Mouse (Mus musculus) activated CD4-positive, CD25-positive, alpha-beta regulatory T cell, adult 4 months (primary cell): Measurements from ENCODE around the gene Dcps. TPM values are rescaled to one million over a fixed set of nuclear protein-coding genes. Genes with fewer than 3 reads are reported as not detected.

Experiments used
- ATAC-seq: one replicate; pipeline ENCODE4 v1.8.0; 2017
- polyA plus RNA-seq, 2 experiments: library from polyadenylated mRNA; unstranded; fragments of 100-300 nt; shearing (Covaris generic); gene quantifications; one replicate each; pipeline ENCODE4 v1.2.1; 2017

Gene Dcps
- polyA plus RNA-seq, 2 experiments from 2014 or later: 84.9 to 98.4 TPM

DNA sequence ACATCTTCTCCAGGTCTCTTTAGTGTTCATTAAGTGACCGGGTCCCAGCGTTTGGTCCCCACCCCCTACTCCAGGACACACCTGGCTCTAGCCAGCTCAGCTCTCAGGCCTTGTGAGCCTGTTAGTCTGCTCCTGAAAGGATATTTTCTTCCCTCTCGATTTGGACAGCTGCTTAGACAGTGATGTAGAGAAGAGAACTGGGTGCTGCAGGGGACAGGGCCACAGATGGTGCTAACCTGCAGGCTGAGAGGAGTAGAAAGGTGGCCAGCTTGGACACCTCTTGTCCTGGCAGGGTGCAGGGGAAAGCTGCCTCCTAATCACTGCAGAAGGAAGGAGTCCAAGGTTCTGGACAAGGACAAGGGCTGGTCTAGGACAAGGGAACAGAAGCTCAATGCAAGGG is 67.8 kb downstream of the Dcps start:
- ATAC-seq: no peak

- ATAC-seq: no peak
Measured at GRCm38 (mm10) chr9:35107396-35107795, 68.5 kb downstream of the Dcps start.

DNA sequence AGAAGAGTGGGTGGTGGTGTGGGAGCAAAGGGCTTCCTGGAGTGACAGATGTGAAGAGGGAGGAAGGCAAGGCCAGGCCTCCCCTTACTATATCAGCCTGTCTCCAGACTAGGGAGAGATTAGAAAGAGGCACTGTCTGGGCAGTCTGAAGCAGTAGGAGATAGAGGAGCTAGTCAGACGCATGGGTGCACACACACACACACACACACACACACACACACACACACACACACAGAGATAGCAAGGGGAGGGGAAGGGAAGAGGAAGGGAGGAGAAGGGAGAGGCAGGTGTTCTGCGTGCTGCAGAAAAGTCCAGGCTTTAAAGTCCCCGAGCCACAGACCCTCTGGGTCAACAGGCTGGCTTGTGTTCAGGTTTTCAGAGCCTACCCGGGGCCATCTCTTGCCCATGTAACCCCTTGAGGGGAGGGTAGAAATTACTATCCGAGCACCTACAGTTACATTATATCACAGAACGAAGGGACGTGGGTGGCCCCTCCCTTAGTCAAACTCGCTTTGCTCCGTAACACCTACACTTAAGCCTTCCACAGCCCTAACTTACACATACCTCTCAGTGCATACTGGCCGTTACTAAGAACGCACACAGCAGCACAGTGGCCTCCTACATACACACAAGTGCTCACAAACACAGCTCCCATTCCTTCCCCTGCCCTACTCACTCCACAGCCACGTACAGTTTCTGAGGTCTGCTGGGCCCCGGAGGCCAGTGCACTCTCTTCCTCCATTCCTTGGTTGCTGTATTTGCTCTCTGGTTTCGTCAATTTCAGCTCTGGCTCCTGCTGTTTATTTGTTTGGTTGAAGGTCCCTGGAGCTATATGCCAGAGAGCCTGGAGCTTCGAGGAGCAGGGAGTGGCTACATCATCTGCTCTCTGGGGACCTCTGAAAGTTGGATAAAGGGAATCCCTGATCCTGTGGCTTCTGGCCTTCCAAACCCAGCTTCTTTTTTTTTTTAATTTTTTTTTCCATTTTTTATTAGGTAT is 69.7 kb downstream of the Dcps start:
- ATAC-seq: no peak

DNA sequence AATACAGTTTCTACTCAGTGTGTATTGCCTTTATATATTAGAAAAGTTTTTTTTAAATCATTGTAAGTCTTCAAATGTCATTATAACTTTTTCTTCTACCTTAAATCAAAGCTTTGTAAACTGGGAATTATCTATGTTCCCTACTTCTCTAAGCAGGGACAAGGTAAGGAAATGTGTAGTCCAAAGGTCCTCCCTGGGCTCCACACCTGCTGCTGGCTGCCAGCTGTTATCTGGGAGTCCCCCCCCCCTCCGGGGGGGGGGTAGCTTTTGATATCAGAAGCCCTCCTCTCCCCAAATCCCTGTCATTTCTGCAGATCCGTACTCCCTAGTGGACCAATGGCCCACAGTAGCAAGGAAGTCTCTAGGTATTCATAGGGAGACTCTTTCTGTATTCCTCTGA is 70.4 kb downstream of the Dcps start:
- ATAC-seq: no peak

DNA sequence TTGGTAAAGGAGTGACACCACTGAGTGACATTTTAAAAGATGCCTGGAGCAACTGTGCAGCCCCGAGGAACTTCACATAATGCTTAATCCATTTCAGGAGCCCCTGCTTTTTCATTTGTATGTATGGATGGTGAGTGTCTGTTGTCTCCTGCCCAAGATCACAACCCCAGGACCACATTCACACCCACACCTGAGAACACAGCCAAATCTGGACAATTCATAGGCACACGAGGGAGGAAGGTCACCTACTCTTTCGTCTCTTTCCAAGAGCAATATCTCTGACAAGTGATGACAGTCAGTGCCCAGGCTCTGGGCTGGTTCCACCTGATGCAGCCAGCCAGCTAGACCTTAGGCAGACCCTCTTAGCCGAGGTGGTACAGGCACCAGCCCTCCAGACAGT is 71.2 kb downstream of the Dcps start:
- ATAC-seq: no peak

DNA sequence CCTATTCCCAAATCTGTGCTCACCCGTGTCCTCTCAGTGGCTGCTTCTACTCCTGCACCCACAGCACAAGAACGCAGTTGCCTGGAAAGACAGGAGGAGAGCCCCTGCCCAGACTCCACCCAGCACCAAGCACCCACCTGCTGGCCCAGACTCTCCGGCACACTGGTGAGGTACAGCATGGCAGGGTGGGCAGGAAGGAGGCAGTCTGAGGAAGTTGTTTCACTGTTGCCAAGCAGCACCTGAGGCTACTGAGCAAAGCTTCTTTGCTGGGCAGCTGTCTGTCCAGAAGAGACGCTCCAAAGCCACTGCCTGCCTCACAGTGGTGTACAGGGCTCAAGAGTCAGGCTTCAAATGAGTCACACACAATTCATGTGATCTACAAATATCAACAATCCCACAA is 77.1 kb downstream of the Dcps start:
- ATAC-seq: no peak

DNA sequence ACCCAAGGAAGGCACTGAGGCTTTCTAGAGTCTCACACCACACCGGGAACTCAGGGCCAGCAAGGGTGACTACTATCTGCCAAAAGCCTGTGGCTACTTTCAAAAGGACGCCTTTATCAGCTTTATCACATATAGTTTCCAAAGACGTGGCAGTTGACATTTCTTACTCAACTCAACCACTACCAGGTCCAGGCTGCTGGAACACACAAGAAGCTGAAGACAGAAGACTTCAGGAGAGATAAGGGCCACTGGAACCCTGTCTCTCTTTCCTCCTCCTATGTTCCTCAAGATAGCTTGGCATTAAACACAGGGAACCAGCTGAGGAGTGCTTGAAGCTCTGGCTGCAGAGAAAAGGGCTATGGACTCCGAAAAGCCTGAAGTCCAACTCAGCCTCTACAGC is 78.0 kb downstream of the Dcps start:
- no peak for ATAC-seq

GRCm38 (mm10) chr9:35095726-35096125 is 80.1 kb downstream of the Dcps start:
- ATAC-seq: no peak

DNA sequence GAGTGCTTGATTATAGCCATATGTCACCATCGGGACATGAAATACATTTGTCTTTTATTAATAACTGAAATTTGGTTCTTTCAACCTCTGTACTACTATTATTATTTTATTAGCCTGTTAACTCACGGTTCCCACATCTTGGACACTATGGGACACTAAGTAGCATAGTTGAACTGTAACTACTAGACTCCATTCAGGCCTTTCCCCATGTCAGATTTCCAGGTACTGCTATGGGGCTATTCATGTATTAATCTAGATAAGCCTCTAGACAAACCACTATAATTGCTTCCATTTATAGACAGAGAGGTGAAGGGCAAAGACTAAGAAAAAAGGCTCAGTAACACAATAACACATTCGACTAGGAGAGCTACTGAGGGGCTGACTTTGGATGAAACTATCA is 82.5 kb downstream of the Dcps start:
- ATAC-seq: no peak

- no peak for ATAC-seq
Measured at GRCm38 (mm10) chr9:35092904-35093303, 83.0 kb downstream of the Dcps start.

Other genes starting within 250 kb of the Dcps start
- 10 to 100 TPM; 12.0 to 21.5 TPM for gene St3gal4, start 56.8 kb downstream of the Dcps start, polyA plus RNA-seq
- 10 to 100 TPM; 78.4 to 78.9 TPM for gene Srpr, start 24.1 kb upstream of the Dcps start, polyA plus RNA-seq
- gene Tirap, start 24.2 kb upstream of the Dcps start, polyA plus RNA-seq: 1 to 10 TPM; 5.5 to 6.4 TPM
- gene Foxred1, start 35.0 kb upstream of the Dcps start, polyA plus RNA-seq: 10 to 100 TPM; 22.8 to 24.7 TPM
- gene Fam118b, start 91.7 kb upstream of the Dcps start, polyA plus RNA-seq: 10 to 100 TPM; 58.5 to 59.7 TPM
- gene Rpusd4, start 91.8 kb upstream of the Dcps start, polyA plus RNA-seq: 10 to 100 TPM; 33.1 to 39.0 TPM
- gene Cdon, start 245.1 kb upstream of the Dcps start, polyA plus RNA-seq: 1 to 10 TPM; 2.4 to 4.4 TPM